Mouse (Mus musculus) central nervous system, embryonic 18 days (tissue): ENCODE measurements around the gene Mut. TPM values are rescaled to one million over a fixed set of nuclear protein-coding genes. Genes with fewer than 3 reads are reported as not detected.

Experiments
- polyA plus RNA-seq: library from polyadenylated mRNA; depleted of rRNA; stranded (reverse); fragments of >200 nt; gene quantifications from 2 replicates; pipeline ENCODE4 v1.2.3, GENCODE M21; 2012; rRNA removed

Mut gene
- 11.9 and 12.7 TPM in 2 replicates for polyA plus RNA-seq

GRCm38 (mm10) chr17:40934420-40935231 is at the start of gene Mut, which contains the start of gene Cenpq:
TSS of gene Mut (plus strand) at chr17:40934685.
TSS of gene Cenpq (minus strand) at chr17:40935047.

GRCm38 (mm10) chr17:40914250-40914649 is 20.2 kb upstream of the Mut start, which contains the start of gene Glyatl3:
TSS of gene Glyatl3 (minus strand) at chr17:40914350.

Other genes with a start within 250 kb of the Mut start
- gene Esp1, start 207.6 kb upstream of the Mut start, polyA plus RNA-seq = not detected in 2 replicates
- 0.09 TPM in 1 of 2 replicates, not detected in the other for gene Crisp2, start 127.7 kb upstream of the Mut start, polyA plus RNA-seq
- gene Rhag, start 123.6 kb upstream of the Mut start, polyA plus RNA-seq = 0.07 TPM in 1 of 2 replicates, not detected in the other
- 1.5 and 1.6 TPM in 2 replicates for gene 9130008F23Rik, start 54.1 kb upstream of the Mut start, polyA plus RNA-seq
- gene Glyatl3, start 20.3 kb upstream of the Mut start, polyA plus RNA-seq = not detected in 2 replicates
- 8.5 and 8.7 TPM in 2 replicates for gene Cenpq, start 362 bp downstream of the Mut start, polyA plus RNA-seq